Mouse (Mus musculus) myocyte (in vitro differentiated cells): ENCODE data around the gene Fam19a5.

Experiments
- MYOG ChIP-seq, 3 experiments: IDR thresholded peaks; one replicate each; pipeline ENCODE4 v1.6.1; 2011; ENCODE audit warnings: control low read depth in 2 of 3, low read depth in 2 of 3, mild to moderate bottlenecking in 2 of 3; ENCODE audit not compliant: insufficient read length in 2 of 3, control insufficient read depth in 1 of 3, insufficient read depth in 1 of 3
- POLR2A ChIP-seq: IDR thresholded peaks from one replicate; pipeline ENCODE4 v1.6.1; 2011; ENCODE audit warnings: low read depth, mild to moderate bottlenecking, control low read depth, moderate library complexity; ENCODE audit not compliant: insufficient read length

GRCm38 (mm10) chr15:87623966-87624609, 80.0 kb downstream of the Fam19a5 start:
- TF ChIP-seq POLR2A (peak; percentile 44), MYOG (IDR thresholded peaks at IDR 0.05; ENCODE audit: control insufficient read depth in 1 of 3, insufficient read depth in 1 of 3, insufficient read length in 2 of 3, low read depth in 2 of 3) (peak in 2 of 3 experiments; percentile 63 to 82)
